Mouse (Mus musculus): ENCODE results near the gene Magi2. TPM values are rescaled to one million over a fixed set of nuclear protein-coding genes. Genes with fewer than 3 reads are reported as not detected.

The Magi2 gene
- polyA plus RNA-seq, 1 experiment: 0.48 TPM

DNA sequence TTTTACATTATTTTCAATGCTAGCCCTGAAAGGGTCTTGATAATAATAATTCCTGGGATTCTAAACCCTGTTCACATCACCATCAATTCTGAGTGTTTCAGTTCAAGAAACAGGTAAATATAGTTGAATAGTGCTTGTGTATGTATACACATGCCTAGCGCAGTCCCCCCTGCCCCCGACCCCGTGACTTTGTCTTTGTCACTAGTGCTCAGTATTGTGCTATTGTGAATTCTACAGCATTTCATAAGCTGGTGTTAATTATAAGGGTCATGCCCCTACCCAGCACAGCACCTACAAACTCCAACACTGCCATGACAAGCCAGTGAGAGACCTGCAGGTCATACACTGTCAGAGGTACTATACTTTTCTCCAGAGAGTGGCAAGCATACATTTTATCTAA lies 520.8 kb downstream of the Magi2 start:
- Histone ChIP-seq H3K79me2 (ENCODE audit: control insufficient read depth, insufficient read depth) (no peaks in the 10 kb centered on the region), H3K36me3 (ENCODE audit: control insufficient read depth, insufficient read depth) (no peaks in the 10 kb centered on the region), H3ac (ENCODE audit: control insufficient read depth, insufficient read length) (no peak overlapping the region), H3K27me3 (ENCODE audit: control insufficient read depth, insufficient read depth, insufficient read length) (no peaks in the 10 kb centered on the region), H3K4me2 (ENCODE audit: low read depth) (no peak overlapping the region), H3K4me3 (no peak overlapping the region)
- TF ChIP-seq USF1 (IDR thresholded peaks at IDR 0.05; ENCODE audit: low read depth) (no peak), MYOG (IDR thresholded peaks at IDR 0.05; ENCODE audit: control insufficient read depth in 1 of 3, insufficient read depth in 1 of 3, insufficient read length in 2 of 3, low read depth in 2 of 3) (no peak), CEBPB (IDR thresholded peaks at IDR 0.05; ENCODE audit: insufficient read depth, poor library complexity, severe bottlenecking) (no peak), TCF3 (IDR thresholded peaks at IDR 0.05; ENCODE audit: insufficient read length, low read depth) (no peak), SRF (IDR thresholded peaks at IDR 0.05; ENCODE audit: control insufficient read depth, insufficient read length, low read depth) (no peak), E2F4 (IDR thresholded peaks at IDR 0.05; ENCODE audit: insufficient read depth) (no peak), POLR2A (IDR thresholded peaks at IDR 0.05; ENCODE audit: insufficient read length, low read depth) (no peak)

GRCm38 (mm10) chr5:19779224-19779623 lies 552.4 kb downstream of the Magi2 start:
- TF ChIP-seq CEBPB (IDR thresholded peaks at IDR 0.05; ENCODE audit: insufficient read depth, poor library complexity, severe bottlenecking) (no peak), POLR2A (IDR thresholded peaks at IDR 0.05; ENCODE audit: insufficient read length, low read depth) (no peak), E2F4 (IDR thresholded peaks at IDR 0.05; ENCODE audit: insufficient read depth) (no peak)
- no peaks in the 10 kb centered on the region for H3K36me3 ChIP-seq (ENCODE audit: control insufficient read depth, insufficient read depth)
- H3ac ChIP-seq (ENCODE audit: control insufficient read depth, insufficient read length): no peak overlapping the region
- no peaks in the 10 kb centered on the region for H3K79me2 ChIP-seq (ENCODE audit: control insufficient read depth, insufficient read depth)
- H3K4me3 ChIP-seq: no peak overlapping the region
- no peak overlapping the region for H3K4me2 ChIP-seq (ENCODE audit: low read depth)
- H3K27me3 ChIP-seq (ENCODE audit: control insufficient read depth, insufficient read depth, insufficient read length): no peaks in the 10 kb centered on the region

DNA sequence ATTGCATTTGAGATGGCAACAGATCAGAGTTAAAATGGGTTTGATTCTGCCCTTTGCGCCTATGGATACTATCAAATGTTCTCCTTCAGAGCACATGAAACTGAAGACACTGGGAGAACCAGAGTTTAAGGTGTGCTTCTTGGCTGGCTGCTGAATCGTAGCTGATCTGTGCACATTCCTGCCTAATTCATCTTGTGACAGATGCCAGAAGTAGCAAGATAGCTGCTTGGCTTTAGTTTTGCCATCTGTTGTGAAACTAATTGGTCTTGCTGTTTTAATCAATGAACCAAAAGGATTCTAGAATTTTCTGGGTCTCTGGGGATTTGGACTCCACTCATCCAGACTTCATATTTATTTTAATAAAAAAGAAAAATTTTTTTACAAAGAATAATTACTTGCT lies 553.2 kb downstream of the Magi2 start:
- H3K27me3 ChIP-seq (ENCODE audit: control insufficient read depth, insufficient read depth, insufficient read length): no peaks in the 10 kb centered on the region
- no peak overlapping the region for H3K4me2 ChIP-seq (ENCODE audit: low read depth)
- H3K36me3 ChIP-seq (ENCODE audit: control insufficient read depth, insufficient read depth): no peaks in the 10 kb centered on the region
- H3K79me2 ChIP-seq (ENCODE audit: control insufficient read depth, insufficient read depth): no peaks in the 10 kb centered on the region
- no peak overlapping the region for H3ac ChIP-seq (ENCODE audit: control insufficient read depth, insufficient read length)
- no peak for TF ChIP-seq POLR2AphosphoS2 (IDR thresholded peaks at IDR 0.05; ENCODE audit: insufficient read length, low read depth)
- no peak for TF ChIP-seq REST (IDR thresholded peaks at IDR 0.05; ENCODE audit: insufficient read depth, insufficient read length)
- TF ChIP-seq POLR2A (IDR thresholded peaks at IDR 0.05; ENCODE audit: insufficient read length, low read depth): no peak
- TF ChIP-seq TCF12 (IDR thresholded peaks at IDR 0.05; ENCODE audit: insufficient read depth, poor library complexity, severe bottlenecking): no peak
- no peak for TF ChIP-seq MYOD1 (IDR thresholded peaks at IDR 0.05; ENCODE audit: control insufficient read depth in 1 of 3, insufficient read length in 2 of 3, low read depth in 2 of 3)
- TF ChIP-seq E2F4 (IDR thresholded peaks at IDR 0.05; ENCODE audit: insufficient read depth): no peak
- H3K4me3 ChIP-seq: no peak overlapping the region

DNA sequence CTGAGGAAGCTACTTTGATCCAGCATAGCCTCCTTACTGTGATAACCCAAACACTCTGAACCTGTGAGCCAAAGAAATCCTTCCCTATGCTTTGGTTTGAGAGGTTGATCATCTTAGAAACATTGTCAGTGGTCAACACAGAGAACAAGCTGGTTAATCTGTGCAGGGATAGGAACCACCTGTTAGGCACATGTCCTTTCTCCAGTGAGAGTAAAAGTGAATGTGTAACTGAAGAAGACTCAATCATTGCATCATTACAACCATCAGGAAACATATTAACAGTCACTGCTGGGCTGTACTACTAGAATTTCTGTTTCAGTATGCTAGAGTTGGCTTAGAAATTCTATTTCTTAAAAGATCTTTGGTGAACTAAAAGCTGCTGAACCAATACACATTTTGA lies 558.5 kb downstream of the Magi2 start:
- Histone ChIP-seq H3K4me2 (ENCODE audit: low read depth) (no peak overlapping the region), H3K27me3 (ENCODE audit: control insufficient read depth, insufficient read depth, insufficient read length) (no peaks in the 10 kb centered on the region), H3K36me3 (ENCODE audit: control insufficient read depth, insufficient read depth) (no peaks in the 10 kb centered on the region), H3ac (ENCODE audit: control insufficient read depth, insufficient read length) (no peak overlapping the region), H3K79me2 (ENCODE audit: control insufficient read depth, insufficient read depth) (no peaks in the 10 kb centered on the region), H3K4me3 (no peak overlapping the region)
- no peak for TF ChIP-seq POLR2A (IDR thresholded peaks at IDR 0.05; ENCODE audit: insufficient read length, low read depth)
- TF ChIP-seq TCF12 (IDR thresholded peaks at IDR 0.05; ENCODE audit: insufficient read depth, poor library complexity, severe bottlenecking): no peak
- no peak for TF ChIP-seq MYOG (IDR thresholded peaks at IDR 0.05; ENCODE audit: control insufficient read depth in 1 of 3, insufficient read depth in 1 of 3, insufficient read length in 2 of 3, low read depth in 2 of 3)
- TF ChIP-seq E2F4 (IDR thresholded peaks at IDR 0.05; ENCODE audit: insufficient read depth): no peak
- TF ChIP-seq USF1 (IDR thresholded peaks at IDR 0.05; ENCODE audit: low read depth): no peak
- TF ChIP-seq SRF (IDR thresholded peaks at IDR 0.05; ENCODE audit: control insufficient read depth, insufficient read length, low read depth): no peak
- TF ChIP-seq POLR2AphosphoS2 (IDR thresholded peaks at IDR 0.05; ENCODE audit: insufficient read length, low read depth): no peak
- no peak for TF ChIP-seq MYOD1 (IDR thresholded peaks at IDR 0.05; ENCODE audit: control insufficient read depth in 1 of 3, insufficient read length in 2 of 3, low read depth in 2 of 3)
- no peak for TF ChIP-seq REST (IDR thresholded peaks at IDR 0.05; ENCODE audit: insufficient read depth, insufficient read length)
- TF ChIP-seq CEBPB (IDR thresholded peaks at IDR 0.05; ENCODE audit: insufficient read depth, poor library complexity, severe bottlenecking): no peak
- TF ChIP-seq MAX (IDR thresholded peaks at IDR 0.05; ENCODE audit: low read depth): no peak
- TF ChIP-seq TCF3 (IDR thresholded peaks at IDR 0.05; ENCODE audit: insufficient read length, low read depth): no peak

GRCm38 (mm10) chr5:19787522-19788144 lies 560.8 kb downstream of the Magi2 start:
- Histone ChIP-seq H3K27me3 (ENCODE audit: control insufficient read depth, insufficient read depth, insufficient read length) (no peaks in the 10 kb centered on the region), H3K36me3 (ENCODE audit: control insufficient read depth, insufficient read depth) (no peaks in the 10 kb centered on the region), H3K79me2 (ENCODE audit: control insufficient read depth, insufficient read depth) (no peaks in the 10 kb centered on the region), H3K4me3 (no peak overlapping the region), H3K4me2 (ENCODE audit: low read depth) (no peak overlapping the region), H3ac (ENCODE audit: control insufficient read depth, insufficient read length) (no peak overlapping the region)
- TF ChIP-seq CEBPB (IDR thresholded peaks at IDR 0.05; ENCODE audit: insufficient read depth, poor library complexity, severe bottlenecking) (no peak), USF1 (IDR thresholded peaks at IDR 0.05; ENCODE audit: low read depth) (no peak), MYOD1 (IDR thresholded peaks at IDR 0.05; ENCODE audit: control insufficient read depth in 1 of 3, insufficient read length in 2 of 3, low read depth in 2 of 3) (no peak), POLR2AphosphoS2 (IDR thresholded peaks at IDR 0.05; ENCODE audit: insufficient read length, low read depth) (no peak), MAX (IDR thresholded peaks at IDR 0.05; ENCODE audit: low read depth) (no peak), POLR2A (IDR thresholded peaks at IDR 0.05; ENCODE audit: insufficient read length, low read depth) (no peak), REST (IDR thresholded peaks at IDR 0.05; ENCODE audit: insufficient read depth, insufficient read length) (no peak), SRF (IDR thresholded peaks at IDR 0.05; ENCODE audit: control insufficient read depth, insufficient read length, low read depth) (no peak), TCF3 (IDR thresholded peaks at IDR 0.05; ENCODE audit: insufficient read length, low read depth) (no peak)

Data from myocyte (in vitro differentiated cells).